Mouse (Mus musculus) testis, adult 2 months (tissue): ENCODE measurements around the gene Rbm12. TPM values are rescaled to one million over a fixed set of nuclear protein-coding genes. Genes with fewer than 3 reads are reported as not detected.
"Not testable (repeated sequence)": the region's sequence is repeated elsewhere in the genome, so short reads cannot be mapped to it uniquely, and the experiment has no call there.

Experiments used
- H3K27ac ChIP-seq: fragments of 200-500 bp; 2 replicates; pipeline ENCODE4 v1.5.1; 2012; ENCODE audit warnings: low read depth, low read length; ENCODE audit not compliant: control insufficient read depth, insufficient read depth
- H3K27me3 ChIP-seq: fragments of 200-500 bp; 2 replicates; pipeline ENCODE4 v1.6.1; 2012; ENCODE audit warnings: mild to moderate bottlenecking, low read length, moderate library complexity; ENCODE audit not compliant: control insufficient read depth, insufficient read depth
- H3K36me3 ChIP-seq: fragments of 200-500 bp; 2 replicates; pipeline ENCODE4 v1.6.1; 2012; ENCODE audit warnings: mild to moderate bottlenecking, low read length; ENCODE audit not compliant: control insufficient read depth, insufficient read depth
- H3K4me1 ChIP-seq: fragments of 200-500 bp; 2 replicates; pipeline ENCODE4 v1.6.1; 2012; ENCODE audit warnings: low read length; ENCODE audit not compliant: control insufficient read depth, insufficient read depth
- H3K4me3 ChIP-seq: fragments of 200-500 bp; 2 replicates; pipeline ENCODE4 v1.5.1; 2012; ENCODE audit warnings: low read depth, mild to moderate bottlenecking, low read length, moderate library complexity, mixed read lengths; ENCODE audit not compliant: control insufficient read depth
- CTCF ChIP-seq: fragments of 200-500 bp; IDR thresholded peaks from 2 replicates; pipeline ENCODE4 v1.5.1; 2012; ENCODE audit warnings: low read depth, mild to moderate bottlenecking, inconsistent platforms, low read length, moderate library complexity; ENCODE audit not compliant: control insufficient read depth, insufficient read depth, insufficient replicate concordance
- POLR2A ChIP-seq: fragments of 200-500 bp; IDR thresholded peaks from 2 replicates; pipeline ENCODE4 v1.6.1; 2012; ENCODE audit warnings: low read depth, mild to moderate bottlenecking, inconsistent platforms, low read length, moderate library complexity; ENCODE audit not compliant: control insufficient read depth
- polyA plus RNA-seq: library from polyadenylated mRNA; depleted of rRNA; stranded (reverse); fragments of >200 nt; gene quantifications from 2 replicates; pipeline ENCODE4 v1.2.3, GENCODE M21; 2012

Rbm12 gene
- polyA plus RNA-seq, 1 experiment: 12.1 TPM

- no peak for TF ChIP-seq CTCF
- no peak for TF ChIP-seq POLR2A
- no peaks in the 10 kb centered on the region; the same call in 1 of the 2 replicates for H3K36me3 ChIP-seq
Measured at GRCm38 (mm10) chr2:156143367-156143766, 31.6 kb upstream of the Rbm12 start.

DNA sequence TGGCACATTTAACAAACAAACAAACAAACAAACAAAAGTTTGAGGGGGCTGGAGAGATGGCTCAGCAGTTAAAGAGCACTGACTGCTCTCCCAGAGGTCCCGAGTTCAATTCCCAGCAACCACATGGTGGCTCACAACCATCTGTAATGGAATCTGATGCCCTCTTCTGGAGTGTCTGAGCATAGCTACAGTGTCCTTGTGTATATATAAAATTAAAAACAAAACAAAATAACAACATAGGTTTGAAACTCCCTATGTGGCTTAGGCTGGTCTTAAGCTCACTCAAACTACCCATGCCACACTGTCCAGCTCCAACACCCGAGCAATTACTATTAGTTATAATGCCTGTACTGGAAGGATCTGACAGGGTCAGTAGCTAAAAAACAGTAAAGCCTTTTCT lies 31.0 kb upstream of the Rbm12 start:
- H3K36me3 ChIP-seq: no peaks in the 10 kb centered on the region; the same call in 1 of the 2 replicates
- no peak overlapping the region for H3K4me3 ChIP-seq
- no peak for TF ChIP-seq POLR2A
- TF ChIP-seq CTCF: no peak
- no peaks in the 10 kb centered on the region for H3K27me3 ChIP-seq
- H3K27ac ChIP-seq: no peak overlapping the region
- peaks cover 2% of the 10 kb centered on the region; the same call in 1 of the 2 replicates for H3K4me1 ChIP-seq

More at GRCm38 (mm10) chr2:156143367-156143766, 31.6 kb upstream of the Rbm12 start:
- Histone ChIP-seq H3K27ac (peak overlapping the region; percentile 82; the same call in 1 of the 2 replicates), H3K27me3 (no peaks in the 10 kb centered on the region), H3K4me1 (peaks cover 2% of the 10 kb centered on the region; the same call in 1 of the 2 replicates), H3K4me3 (peak overlapping the region; percentile 93)

GRCm38 (mm10) chr2:156135695-156136094 lies 23.9 kb upstream of the Rbm12 start:
- H3K27ac ChIP-seq: no peak overlapping the region
- TF ChIP-seq CTCF (no peak), POLR2A (no peak)
- no peaks in the 10 kb centered on the region; the same call in none of the 2 replicates for H3K36me3 ChIP-seq

GRCm38 (mm10) chr2:156134161-156134560 lies 22.4 kb upstream of the Rbm12 start:
- Histone ChIP-seq H3K27ac (no peak overlapping the region), H3K4me3 (no peak overlapping the region), H3K4me1 (no peaks in the 10 kb centered on the region), H3K36me3 (no peaks in the 10 kb centered on the region; the same call in none of the 2 replicates), H3K27me3 (no peaks in the 10 kb centered on the region)
- TF ChIP-seq POLR2A (no peak), CTCF (no peak)

More at GRCm38 (mm10) chr2:156135695-156136094, 23.9 kb upstream of the Rbm12 start:
- no peak overlapping the region for H3K4me3 ChIP-seq
- no peaks in the 10 kb centered on the region for H3K4me1 ChIP-seq
- H3K27me3 ChIP-seq: no peaks in the 10 kb centered on the region

- H3K36me3 ChIP-seq: peaks cover 2% of the 10 kb centered on the region
- no peaks in the 10 kb centered on the region for H3K27me3 ChIP-seq
- H3K27ac ChIP-seq: no peak within 1 kb of the TSS
- no peak within 1 kb of the TSS for H3K4me3 ChIP-seq
- TF ChIP-seq POLR2A (no peak), CTCF (no peak)
- no peaks in the 10 kb centered on the region for H3K4me1 ChIP-seq
Measured at GRCm38 (mm10) chr2:156126992-156127391, 15.2 kb upstream of the Rbm12 start, which contains the start of gene Gm28036. Gm28036 (minus strand) TSS chr2:156127092.

GRCm38 (mm10) chr2:156123731-156124130 lies 12.0 kb upstream of the Rbm12 start:
- TF ChIP-seq CTCF (no peak), POLR2A (no peak)
- Histone ChIP-seq H3K27ac (no peak overlapping the region), H3K4me1 (no peaks in the 10 kb centered on the region)

DNA sequence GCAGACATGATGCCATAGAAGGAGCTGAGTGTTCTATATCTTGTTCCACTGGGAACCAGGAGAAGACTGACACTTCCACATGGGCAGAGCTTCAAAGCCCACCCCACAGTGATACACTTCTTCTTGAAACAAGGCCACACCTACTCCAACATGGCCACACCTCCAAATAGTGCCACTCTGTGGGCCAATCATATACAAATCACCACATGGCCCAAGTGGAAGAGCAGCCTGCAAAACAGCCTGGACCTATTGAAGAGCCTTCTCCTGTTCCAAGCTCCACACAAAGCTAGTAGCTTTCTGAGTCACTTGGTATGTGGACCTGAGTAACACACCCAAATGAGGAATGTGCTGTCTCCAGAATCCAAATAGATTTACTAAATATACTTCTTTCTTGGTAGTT lies 7.8 kb upstream of the Rbm12 start:
- Histone ChIP-seq H3K27ac (no peak overlapping the region), H3K36me3 (peaks cover 2% of the 10 kb centered on the region), H3K4me1 (no peaks in the 10 kb centered on the region), H3K27me3 (no peaks in the 10 kb centered on the region), H3K4me3 (peak overlapping the region; percentile 66)
- TF ChIP-seq CTCF (no peak), POLR2A (no peak)

More at GRCm38 (mm10) chr2:156123731-156124130, 12.0 kb upstream of the Rbm12 start:
- Histone ChIP-seq H3K27me3 (no peaks in the 10 kb centered on the region), H3K4me3 (no peak overlapping the region), H3K36me3 (peaks cover 2% of the 10 kb centered on the region)

DNA sequence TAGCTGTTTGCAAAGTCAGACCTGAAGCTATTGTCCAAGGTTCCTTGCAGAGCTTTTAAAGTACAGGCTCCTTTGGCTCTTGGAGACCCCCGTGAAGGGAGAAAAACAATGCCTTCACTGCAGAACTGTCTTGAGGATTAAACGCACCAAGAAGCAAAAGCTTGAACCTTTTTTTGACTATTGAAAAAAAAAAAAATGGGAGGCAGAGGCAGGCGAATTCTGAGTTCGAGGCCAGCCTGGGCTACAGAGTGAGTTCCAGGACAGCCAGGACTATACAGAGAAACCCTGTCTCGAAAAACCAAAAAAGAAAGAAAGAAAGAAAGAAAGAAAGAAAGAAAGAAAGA lies 274 bp upstream of the Rbm12 start:
- H3K27me3 ChIP-seq, H3K4me1 ChIP-seq, H3K27ac ChIP-seq, H3K36me3 ChIP-seq: not testable (repeated sequence)
- peak overlapping the region; percentile 90 for H3K4me3 ChIP-seq
